Mouse (Mus musculus): ENCODE measurements at regions not wholly inside any gene's neighbourhood (a gene's known extent, or its start where the extent isn't known, plus 50 kb on each side); places are given as distances from the start of the nearest gene placed in this dataset.

- no peak overlapping the region for H3K4me3 ChIP-seq (ENCODE audit: low read depth, low read length)
- H3K4me2 ChIP-seq (ENCODE audit: low read depth, low read length), result no peak overlapping the region
- TF ChIP-seq CTCF (IDR thresholded peaks at IDR 0.05; ENCODE audit: low read depth), result no peak
- no peak for TF ChIP-seq EP300 (IDR thresholded peaks at IDR 0.05; ENCODE audit: low read depth)
- H3K9me3 ChIP-seq (ENCODE audit: low read length), result no peaks in the 10 kb centered on the region
- H3K27me3 ChIP-seq (ENCODE audit: insufficient read depth, low read length), result no peaks in the 10 kb centered on the region
- H3K9ac ChIP-seq (replicated peaks), result no peak overlapping the region
- ATAC-seq (no peak), DNase-seq (no peak)
- H3K36me3 ChIP-seq (replicated peaks; ENCODE audit: insufficient read depth, low read length), result no peaks in the 10 kb centered on the region
- H3K27ac ChIP-seq (ENCODE audit: low read depth), result no peak overlapping the region
- no peaks in the 10 kb centered on the region for H3K4me1 ChIP-seq (ENCODE audit: insufficient read depth)
These were observed 90.8 kb downstream of the Rpe65 start for GRCm38 (mm10) chr3:159689743-159690142.

DNA sequence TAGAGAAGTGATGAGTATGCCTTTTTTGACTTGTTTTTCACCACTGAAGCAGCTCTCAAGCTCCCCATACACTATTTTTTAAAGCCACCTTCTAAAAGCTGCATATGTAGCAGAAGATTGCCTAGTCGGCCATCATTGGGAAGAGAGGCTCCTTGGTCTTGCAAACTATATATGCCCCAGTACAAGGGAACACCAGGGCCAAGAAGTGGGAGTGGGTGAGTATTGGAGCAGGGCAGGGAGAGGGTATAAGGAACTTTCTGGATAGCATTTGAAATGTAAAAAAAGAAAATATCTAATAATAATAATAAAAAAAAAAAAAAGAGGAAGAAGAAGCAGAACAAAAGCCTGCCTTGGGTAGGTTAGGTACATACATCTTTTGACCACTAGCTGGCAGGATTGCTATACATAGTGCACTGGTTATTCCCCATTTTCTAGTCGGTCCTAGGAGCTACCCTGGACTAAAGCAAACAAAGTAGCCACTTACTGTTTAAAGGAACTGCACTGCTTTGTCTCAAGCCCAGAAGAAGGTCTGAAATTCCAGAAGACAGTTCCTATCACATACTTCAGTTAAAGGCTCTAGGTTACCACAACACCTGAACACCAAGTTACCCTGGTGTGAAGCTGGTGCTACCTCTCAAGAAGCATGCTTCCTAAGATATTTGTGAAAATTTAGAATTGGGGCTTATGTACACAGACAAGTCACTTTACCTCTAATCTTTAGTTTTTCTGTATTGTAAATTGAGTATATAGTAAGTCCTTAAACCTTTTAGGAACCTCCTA, 114.9 kb upstream of the Wls start:
- DNase-seq (no peak), ATAC-seq (0 out of 2 replicates have a peak, but pooled peaks have one; percentile 33)
- Histone ChIP-seq H3K27me3 (ENCODE audit: insufficient read depth, low read length) (no peaks in the 10 kb centered on the region), H3K36me3 (replicated peaks; ENCODE audit: insufficient read depth, low read length) (no peaks in the 10 kb centered on the region), H3K4me1 (ENCODE audit: insufficient read depth) (no peaks in the 10 kb centered on the region), H3K27ac (ENCODE audit: low read depth) (no peak overlapping the region), H3K9me3 (ENCODE audit: low read length) (no peaks in the 10 kb centered on the region), H3K4me2 (ENCODE audit: low read depth, low read length) (no peak overlapping the region), H3K9ac (replicated peaks) (no peak overlapping the region), H3K4me3 (ENCODE audit: low read depth, low read length) (no peak overlapping the region)
- no peak for TF ChIP-seq EP300 (IDR thresholded peaks at IDR 0.05; ENCODE audit: low read depth)
- peak; percentile 57 for TF ChIP-seq CTCF (IDR thresholded peaks at IDR 0.05; ENCODE audit: low read depth)
- 21% methylated on average over 2 of the region's 2 CpGs for WGBS (ENCODE audit: insufficient replicate concordance)

DNA sequence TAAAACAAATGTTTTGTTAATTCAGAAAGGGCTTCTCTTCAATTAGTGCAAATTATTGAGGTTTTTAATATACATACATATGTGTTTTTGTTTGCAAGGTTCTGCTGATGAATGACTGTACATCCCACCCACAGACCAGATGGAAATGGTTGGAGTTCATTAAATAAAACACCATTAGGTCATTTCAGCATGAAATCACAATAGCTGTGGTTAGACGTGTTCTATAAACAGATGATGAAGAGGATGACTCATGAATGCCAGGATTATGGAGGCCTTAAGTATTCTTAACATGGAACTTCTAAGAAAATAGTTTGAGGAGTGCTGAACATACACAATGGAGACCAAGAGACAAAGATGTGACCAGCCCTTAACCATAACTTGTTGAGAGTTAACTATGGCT, 107.3 kb upstream of the Wls start:
- WGBS (ENCODE audit: insufficient replicate concordance), result 77% methylated on average over 1 of the region's 1 CpGs
- TF ChIP-seq EP300 (IDR thresholded peaks at IDR 0.05; ENCODE audit: low read depth) (no peak), CTCF (IDR thresholded peaks at IDR 0.05; ENCODE audit: low read depth) (no peak)
- no peak for ATAC-seq

GRCm38 (mm10) chr3:159733141-159733540, 106.3 kb upstream of the Wls start:
- H3K4me3 ChIP-seq (ENCODE audit: low read depth, low read length), result no peak overlapping the region
- DNase-seq (no peak), ATAC-seq (no peak)
- H3K27ac ChIP-seq (ENCODE audit: low read depth), result no peak overlapping the region
- no peaks in the 10 kb centered on the region for H3K36me3 ChIP-seq (replicated peaks; ENCODE audit: insufficient read depth, low read length)
- H3K4me2 ChIP-seq (ENCODE audit: low read depth, low read length), result no peak overlapping the region
- H3K9me3 ChIP-seq (ENCODE audit: low read length), result no peaks in the 10 kb centered on the region
- no peak for TF ChIP-seq EP300 (IDR thresholded peaks at IDR 0.05; ENCODE audit: low read depth)
- no peak for TF ChIP-seq CTCF (IDR thresholded peaks at IDR 0.05; ENCODE audit: low read depth)
- H3K27me3 ChIP-seq (ENCODE audit: insufficient read depth, low read length), result no peaks in the 10 kb centered on the region
- no peak overlapping the region for H3K9ac ChIP-seq (replicated peaks)
- no peaks in the 10 kb centered on the region for H3K4me1 ChIP-seq (ENCODE audit: insufficient read depth)

More for the DNA sequence above, 107.3 kb upstream of the Wls start:
- Histone ChIP-seq H3K4me3 (ENCODE audit: low read depth, low read length) (no peak overlapping the region), H3K9me3 (ENCODE audit: low read length) (no peaks in the 10 kb centered on the region), H3K36me3 (replicated peaks; ENCODE audit: insufficient read depth, low read length) (no peaks in the 10 kb centered on the region), H3K27me3 (ENCODE audit: insufficient read depth, low read length) (no peaks in the 10 kb centered on the region), H3K27ac (ENCODE audit: low read depth) (no peak overlapping the region), H3K4me2 (ENCODE audit: low read depth, low read length) (no peak overlapping the region), H3K9ac (replicated peaks) (no peak overlapping the region), H3K4me1 (ENCODE audit: insufficient read depth) (no peaks in the 10 kb centered on the region)
- DNase-seq, result no peak

GRCm38 (mm10) chr3:159734547-159734946, 104.9 kb upstream of the Wls start:
- Histone ChIP-seq H3K4me3 (ENCODE audit: low read depth, low read length) (no peak overlapping the region), H3K9ac (replicated peaks) (no peak overlapping the region), H3K9me3 (ENCODE audit: low read length) (no peaks in the 10 kb centered on the region), H3K4me1 (ENCODE audit: insufficient read depth) (no peaks in the 10 kb centered on the region), H3K4me2 (ENCODE audit: low read depth, low read length) (no peak overlapping the region), H3K27me3 (ENCODE audit: insufficient read depth, low read length) (no peaks in the 10 kb centered on the region), H3K36me3 (replicated peaks; ENCODE audit: insufficient read depth, low read length) (no peaks in the 10 kb centered on the region), H3K27ac (ENCODE audit: low read depth) (no peak overlapping the region)
- TF ChIP-seq EP300 (IDR thresholded peaks at IDR 0.05; ENCODE audit: low read depth) (no peak), CTCF (IDR thresholded peaks at IDR 0.05; ENCODE audit: low read depth) (no peak)
- WGBS (ENCODE audit: insufficient replicate concordance), result 86% methylated on average over 1 of the region's 1 CpGs
- no peak for DNase-seq
- no peak for ATAC-seq

DNA sequence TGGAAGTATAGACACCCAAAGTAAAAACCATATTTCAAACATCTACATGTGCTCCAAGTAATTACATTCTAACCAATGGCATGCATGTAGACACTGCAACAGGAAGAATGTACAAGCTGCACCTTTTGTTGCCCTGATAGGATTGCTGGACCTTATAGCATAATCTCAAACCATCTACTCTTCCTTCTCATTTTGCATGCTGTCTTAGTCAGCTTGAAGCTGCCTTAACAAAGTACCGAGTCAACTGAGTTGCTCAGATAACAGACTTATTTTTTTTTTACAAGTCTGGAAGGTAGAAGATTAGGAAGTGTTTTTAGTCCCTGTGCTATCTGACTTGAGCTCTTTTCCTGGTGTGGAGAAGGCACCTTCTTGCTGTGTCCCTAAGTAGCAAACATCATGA, 103.4 kb upstream of the Wls start:
- TF ChIP-seq CTCF (IDR thresholded peaks at IDR 0.05; ENCODE audit: low read depth) (no peak), EP300 (IDR thresholded peaks at IDR 0.05; ENCODE audit: low read depth) (no peak)
- ATAC-seq (no peak), DNase-seq (no peak)
- no peak overlapping the region for H3K27ac ChIP-seq (ENCODE audit: low read depth)
- no peaks in the 10 kb centered on the region for H3K4me1 ChIP-seq (ENCODE audit: insufficient read depth)
- H3K9ac ChIP-seq (replicated peaks), result no peak overlapping the region
- WGBS (ENCODE audit: insufficient replicate concordance), result 40% methylated on average over 1 of the region's 1 CpGs
- no peaks in the 10 kb centered on the region for H3K27me3 ChIP-seq (ENCODE audit: insufficient read depth, low read length)
- no peaks in the 10 kb centered on the region for H3K9me3 ChIP-seq (ENCODE audit: low read length)
- H3K4me3 ChIP-seq (ENCODE audit: low read depth, low read length), result no peak overlapping the region
- H3K36me3 ChIP-seq (replicated peaks; ENCODE audit: insufficient read depth, low read length), result no peaks in the 10 kb centered on the region
- H3K4me2 ChIP-seq (ENCODE audit: low read depth, low read length), result no peak overlapping the region
